Mouse (Mus musculus) lung, adult 2 months (tissue): Measurements from ENCODE around the gene Heca.

Experiments
- CTCF ChIP-seq: fragments of 200-500 bp; IDR thresholded peaks from 2 replicates; pipeline ENCODE4 v1.5.1; 2011; ENCODE audit warnings: mild to moderate bottlenecking, low read length, control low read depth; ENCODE audit not compliant: insufficient read depth
- POLR2A ChIP-seq: fragments of 200-500 bp; IDR thresholded peaks from 2 replicates; pipeline ENCODE4 v1.6.1; 2011; ENCODE audit warnings: low read depth, mild to moderate bottlenecking, control low read depth, low read length, borderline replicate concordance; ENCODE audit errors: extremely low read depth

DNA sequence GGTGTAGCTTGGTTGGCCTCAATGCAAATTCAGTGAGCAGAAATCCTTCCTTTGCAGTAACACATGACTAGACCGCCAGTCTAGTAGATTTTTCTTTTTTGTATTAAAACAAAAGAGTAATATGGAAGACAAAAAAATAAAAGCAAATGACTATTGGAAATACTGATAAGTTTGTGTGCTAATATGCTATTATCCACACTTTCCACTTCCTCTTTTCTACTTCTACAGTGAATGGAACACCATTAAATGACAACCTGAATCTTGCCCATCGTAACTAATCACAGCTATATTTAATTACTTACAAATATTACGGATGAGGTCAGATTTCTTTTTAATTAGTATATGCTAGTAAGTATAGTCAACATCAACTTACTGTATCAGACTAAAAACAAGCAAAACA, 22.7 kb downstream of the Heca start:
- TF ChIP-seq POLR2A (no peak), CTCF (no peak)
